Mouse (Mus musculus): ENCODE data around the gene Myo3a. TPM values are rescaled to one million over a fixed set of nuclear protein-coding genes. Genes with fewer than 3 reads are reported as not detected.

The Myo3a gene
- polyA plus RNA-seq (2012; rRNA removed) = not detected in 2 replicates

DNA sequence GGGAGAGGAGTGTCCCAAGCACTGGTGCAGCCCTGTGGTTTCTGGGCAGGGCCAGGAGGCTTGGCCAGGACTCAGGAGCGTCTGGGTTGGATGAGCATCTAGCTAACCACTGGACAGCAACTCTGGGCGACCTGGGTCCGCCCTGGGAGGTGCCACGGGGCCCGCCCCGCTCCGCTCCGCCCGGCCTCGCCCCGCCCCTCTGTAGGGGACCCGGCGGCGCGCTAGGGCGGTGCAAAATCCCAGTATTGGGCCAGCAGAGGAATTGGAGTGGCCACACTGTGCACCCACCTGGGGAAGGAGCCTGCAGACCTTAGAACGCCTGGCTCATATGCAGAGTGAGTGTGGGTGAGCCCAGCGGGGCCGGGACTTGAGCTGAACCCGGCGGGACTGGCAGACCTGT, at the start of gene Myo3a:
Gene Myo3a, plus strand, starts transcription at position 196 of the 400 bp plus-strand sequence.

DNA sequence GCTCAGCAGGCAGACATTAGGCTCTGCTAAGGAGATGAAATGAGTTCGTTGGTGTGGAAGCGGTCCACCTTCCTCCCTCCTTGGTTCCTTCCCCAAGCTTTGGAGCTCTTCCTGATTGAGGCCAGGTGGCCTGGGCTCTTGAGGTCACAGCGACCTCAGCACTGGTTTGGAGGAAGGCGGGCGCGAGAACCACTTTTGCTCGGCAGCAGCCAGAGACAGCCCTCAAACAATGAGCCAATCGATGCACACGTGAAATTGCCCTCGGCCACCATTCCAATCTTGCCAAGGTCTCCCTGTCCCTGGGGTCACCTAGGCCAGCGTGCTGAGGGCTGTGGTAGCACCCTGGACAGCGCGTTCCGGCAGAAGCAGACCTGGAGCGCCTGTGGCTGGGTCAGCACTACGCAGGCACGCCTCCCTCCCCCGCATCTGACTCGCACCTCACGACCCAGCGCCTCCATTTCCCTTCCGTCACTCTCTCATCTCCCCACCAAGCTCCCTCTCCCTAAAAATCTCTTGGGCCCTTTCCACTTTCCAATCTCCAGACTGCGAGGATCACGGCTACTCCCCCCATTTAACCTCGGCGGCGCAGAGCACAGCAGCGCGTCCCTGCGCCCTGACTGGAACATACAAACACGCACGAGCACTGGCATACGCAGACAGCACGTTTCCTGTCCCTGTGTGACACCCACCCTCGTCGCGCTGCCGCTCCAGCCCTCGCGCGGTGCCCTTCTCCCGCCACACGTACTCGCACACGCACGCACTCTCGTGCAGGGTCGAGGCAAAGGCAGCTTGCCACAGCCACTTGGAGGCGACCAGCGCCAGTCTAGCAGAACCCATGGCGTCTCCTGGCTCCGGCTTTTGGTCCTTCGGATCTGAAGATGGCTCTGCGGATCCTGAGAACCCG, 394.8 kb downstream of the Myo3a start, which contains the start of gene Gad2:
Gene Gad2, plus strand, starts transcription at position 378 of the 904 bp plus-strand sequence.

